Mouse (Mus musculus) left cerebral cortex, postnatal 36 days (tissue): ENCODE data around the gene Fntb. TPM values are rescaled to one million over a fixed set of nuclear protein-coding genes. Genes with fewer than 3 reads are reported as not detected.

Source experiments
- DNase-seq, 2 experiments: peaks; one replicate each; pipeline ENCODE4 v3.0.0; 2021 to 2022; ENCODE audit warnings: low spot score in 2 of 2, mixed read lengths in 1 of 2
- intact Hi-C: fragments of 180-260 bp; cut with DNase I; formaldehyde crosslinking; loops from one replicate; pipeline ENCODE4 v1.15.1; 2025
- total RNA-seq, 2 experiments: library from RNA; stranded (reverse); gene quantifications; 2 replicates each; pipeline ENCODE4 v1.2.3; 2021

Fntb gene
- total RNA-seq, 2 experiments from 2014 or later = 25.8 to 27.5 TPM

GRCm38 (mm10) chr12:76934438-76934837 is 169.0 kb downstream of the Fntb start:
- no peak for DNase-seq
- intact Hi-C loops = no loop called here

DNA sequence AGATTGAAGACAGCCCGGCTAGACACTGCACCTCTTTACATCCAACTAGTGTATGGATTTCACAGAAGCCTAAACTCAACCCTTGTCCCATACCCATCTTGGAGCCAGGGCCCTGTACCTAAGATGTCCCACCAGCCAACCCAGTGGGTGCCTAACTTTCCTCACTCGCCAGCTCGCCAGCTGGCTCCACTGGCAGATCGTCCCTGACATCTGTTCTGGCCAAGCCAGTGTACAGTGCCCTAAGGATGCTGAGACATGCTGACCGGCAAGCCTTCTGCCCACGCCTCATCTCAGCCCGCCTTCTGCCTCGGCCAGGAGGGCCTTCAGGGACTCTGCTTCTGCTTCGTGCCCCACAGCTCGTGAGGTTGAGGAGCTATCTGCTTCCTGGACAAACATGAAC is 170.8 kb downstream of the Fntb start:
- intact Hi-C loops = no loop called here
- no peak for DNase-seq

- intact Hi-C loops = no loop called here
- no peak for DNase-seq
Observed at GRCm38 (mm10) chr12:76938013-76938412, 172.6 kb downstream of the Fntb start.

DNA sequence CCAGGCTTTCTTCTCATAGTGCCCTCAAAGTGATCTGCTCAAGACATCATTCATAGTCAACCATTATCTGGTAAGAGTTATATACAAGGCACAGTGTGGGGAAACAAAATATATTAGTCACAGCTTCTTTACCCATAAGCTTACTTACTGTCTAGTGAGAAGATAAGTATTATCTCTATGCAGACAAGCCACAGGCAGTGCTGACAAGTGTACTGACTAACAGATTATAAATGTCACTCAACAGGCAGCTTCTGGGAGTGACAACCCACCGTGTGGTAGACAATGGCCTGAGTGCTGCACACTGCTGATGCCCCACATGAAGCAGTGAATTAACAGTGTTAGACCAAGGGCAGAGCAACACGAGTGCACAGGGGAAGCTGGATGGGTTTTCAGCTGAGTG is 176.1 kb downstream of the Fntb start:
- intact Hi-C loops = no loop called here
- no peak for DNase-seq

DNA sequence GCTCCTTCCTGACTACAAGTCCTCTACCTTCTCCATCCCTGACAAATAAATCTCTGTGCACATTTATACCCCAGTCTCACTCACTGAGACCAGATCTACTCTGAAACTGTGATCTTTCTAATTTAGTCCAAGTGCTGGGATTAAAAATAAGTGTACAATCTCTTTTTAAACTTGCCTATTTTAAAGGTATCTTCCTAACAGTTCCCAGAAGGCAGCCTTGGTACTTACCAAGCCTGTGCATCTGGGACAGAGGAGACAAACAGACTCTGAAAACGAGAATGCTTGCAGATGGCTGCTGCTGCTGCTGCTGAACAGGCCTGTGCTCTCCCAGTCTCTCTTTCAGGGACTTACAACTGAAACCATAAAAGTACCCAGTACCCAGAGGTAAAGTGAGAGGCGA is 177.1 kb downstream of the Fntb start:
- intact Hi-C loops = no loop called here
- DNase-seq = no peak

GRCm38 (mm10) chr12:76943046-76943445 is 177.7 kb downstream of the Fntb start:
- DNase-seq = no peak
- intact Hi-C loops = no loop called here

GRCm38 (mm10) chr12:76943466-76943865 is 178.1 kb downstream of the Fntb start:
- no peak for DNase-seq
- intact Hi-C loops = no loop called here

DNA sequence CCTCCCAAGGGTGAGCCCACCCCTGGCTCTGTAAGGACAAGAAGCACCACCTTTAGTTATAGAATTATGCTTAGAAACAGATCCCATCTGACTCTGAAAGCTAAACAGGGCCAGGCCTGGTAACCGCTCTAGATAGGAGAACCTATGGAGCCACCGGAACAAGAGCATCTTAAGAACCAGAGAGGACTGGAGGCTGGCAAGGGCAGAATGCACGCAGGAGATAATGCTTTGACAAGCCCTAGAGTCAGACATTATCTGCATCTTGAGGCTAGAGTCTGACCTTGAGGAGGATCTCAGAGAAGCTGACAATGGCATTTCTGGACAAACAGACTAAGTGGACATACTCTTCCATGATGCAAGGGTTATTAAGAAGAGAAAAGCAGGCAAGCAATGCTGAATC is 182.1 kb downstream of the Fntb start:
- no peak for DNase-seq
- intact Hi-C loops = loop anchor here (5.0 kb wide), 1 partner anchor 105 kb away; no protein-coding TSS in a partner anchor

DNA sequence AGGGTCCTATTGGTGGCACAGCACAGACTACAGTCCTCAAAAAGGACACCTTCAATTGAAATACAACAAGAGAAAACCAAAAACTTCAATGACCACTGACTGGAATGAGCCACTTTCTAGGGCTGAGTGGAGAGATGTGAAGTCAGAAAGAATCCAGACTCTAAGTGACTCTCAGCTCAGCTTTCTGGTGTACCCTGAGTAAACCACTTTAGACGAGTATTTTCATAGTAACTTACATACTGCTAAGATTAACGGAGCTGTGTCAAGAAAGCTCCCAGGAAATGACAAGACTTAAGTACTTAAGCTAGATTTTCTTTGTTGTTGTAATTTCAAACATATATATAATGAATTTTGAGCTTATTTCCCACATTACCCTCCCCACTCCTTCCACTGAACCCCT is 182.8 kb downstream of the Fntb start:
- no peak for DNase-seq
- intact Hi-C loops = loop anchor here (5.0 kb wide), 1 partner anchor 106 kb away; no protein-coding TSS in a partner anchor

DNA sequence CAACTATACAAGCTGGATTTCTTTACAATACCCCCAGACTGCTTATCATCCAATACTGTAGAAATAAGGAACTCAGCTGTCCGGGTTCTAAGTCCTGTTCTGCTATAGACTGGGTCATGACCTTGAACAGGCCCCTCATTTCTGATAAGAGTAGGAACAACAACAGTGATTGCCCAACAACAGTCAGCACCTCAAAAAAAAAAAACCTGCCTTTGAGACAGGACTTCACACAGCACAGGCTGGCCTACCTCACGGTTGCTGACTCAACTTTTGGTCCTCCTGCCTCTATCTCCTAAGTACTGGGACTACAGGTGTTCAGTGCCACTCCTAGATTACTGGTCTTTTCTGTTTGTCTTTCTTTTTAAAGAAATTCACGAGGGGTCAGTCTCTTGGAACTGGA is 183.4 kb downstream of the Fntb start:
- intact Hi-C loops = loop anchor here (5.0 kb wide), 1 partner anchor 106 kb away; no protein-coding TSS in a partner anchor

GRCm38 (mm10) chr12:76950330-76950729 is 184.9 kb downstream of the Fntb start:
- no peak for DNase-seq
- intact Hi-C loops = no loop called here

More for the DNA sequence above, 183.4 kb downstream of the Fntb start:
- DNase-seq = no peak

DNA sequence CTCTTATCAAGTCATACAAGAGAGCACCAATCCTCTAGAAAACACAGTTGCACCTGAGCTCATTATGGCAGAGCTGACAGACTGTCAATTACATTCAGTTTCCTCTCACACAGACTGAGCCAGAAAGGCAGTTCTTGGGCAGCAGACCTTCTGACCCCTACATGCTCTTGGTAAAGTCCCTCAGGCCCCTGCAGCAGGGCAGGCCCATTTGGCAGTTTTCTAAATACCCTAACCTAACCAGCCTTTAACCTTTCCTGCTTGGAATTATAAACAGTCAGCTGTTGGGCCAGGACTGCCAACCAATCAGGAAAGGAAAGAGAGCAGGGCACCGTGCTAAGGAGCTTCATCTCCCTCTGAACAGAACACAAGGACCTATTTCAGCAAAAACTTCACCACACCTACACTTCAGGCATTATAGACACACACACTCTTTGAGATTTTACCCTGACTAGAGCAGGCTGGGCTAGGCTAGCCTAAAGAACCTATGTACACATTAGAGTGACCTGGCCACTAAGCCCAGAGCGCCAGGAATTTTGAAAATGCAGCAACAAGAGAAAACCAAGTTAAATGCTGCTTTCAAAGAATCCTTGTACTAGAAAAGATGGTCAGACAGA is 188.5 kb downstream of the Fntb start:
- DNase-seq = no peak
- intact Hi-C loops = no loop called here

DNA sequence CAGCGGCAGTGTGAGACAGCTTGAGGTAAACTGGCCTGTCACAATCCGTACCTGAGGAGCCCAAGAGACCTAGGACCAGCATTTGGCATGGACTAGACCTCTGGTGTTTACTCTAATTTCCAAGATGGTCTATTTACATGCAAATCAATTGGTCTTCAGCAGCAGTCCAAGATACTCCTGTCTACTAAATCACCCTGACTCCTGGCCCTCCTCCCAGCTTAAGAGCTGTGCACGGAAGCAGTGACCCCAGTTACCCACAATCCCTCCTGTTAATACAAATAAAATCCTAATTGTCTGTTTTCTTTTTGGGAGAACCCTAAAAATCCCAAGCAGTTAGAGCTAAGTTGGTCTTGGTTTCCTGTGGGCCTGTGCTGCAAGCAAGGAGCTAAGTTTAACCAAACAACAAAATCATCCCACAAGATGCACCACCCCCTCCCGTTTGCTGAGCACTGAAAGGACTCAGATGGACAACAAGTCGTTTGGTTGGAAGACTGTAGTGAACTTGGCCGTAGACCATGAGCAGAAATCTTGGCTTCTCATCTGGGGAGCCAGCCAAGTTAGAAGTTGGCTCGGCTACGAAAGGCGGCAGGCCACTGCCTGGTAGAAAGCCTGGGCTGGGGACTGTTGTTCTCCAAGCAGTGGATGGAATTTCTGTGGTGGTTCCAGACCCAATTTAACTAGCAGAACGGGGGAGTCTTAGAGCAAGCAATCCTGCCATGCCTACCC is 189.5 kb downstream of the Fntb start:
- intact Hi-C loops = no loop called here

GRCm38 (mm10) chr12:76957688-76958087 is 192.3 kb downstream of the Fntb start:
- intact Hi-C loops = no loop called here
- no peak for DNase-seq

More for the DNA sequence above, 189.5 kb downstream of the Fntb start:
- peak; percentile 64 to 70 for DNase-seq

- DNase-seq = no peak
- intact Hi-C loops = no loop called here
Observed at GRCm38 (mm10) chr12:76961052-76961931, 195.9 kb downstream of the Fntb start.

GRCm38 (mm10) chr12:76961932-76962891 is 196.8 kb downstream of the Fntb start, which contains the start of gene Max:
Max (minus strand) TSS chr12:76962201.
- peak; percentile 99 to 100 for DNase-seq
- intact Hi-C loops = loop anchor here (1.0 kb wide), 1 partner anchor 125 kb away; no protein-coding TSS in a partner anchor

- intact Hi-C loops = no loop called here
- no peak for DNase-seq
Observed at GRCm38 (mm10) chr12:76965089-76965488, 199.7 kb downstream of the Fntb start.

DNA sequence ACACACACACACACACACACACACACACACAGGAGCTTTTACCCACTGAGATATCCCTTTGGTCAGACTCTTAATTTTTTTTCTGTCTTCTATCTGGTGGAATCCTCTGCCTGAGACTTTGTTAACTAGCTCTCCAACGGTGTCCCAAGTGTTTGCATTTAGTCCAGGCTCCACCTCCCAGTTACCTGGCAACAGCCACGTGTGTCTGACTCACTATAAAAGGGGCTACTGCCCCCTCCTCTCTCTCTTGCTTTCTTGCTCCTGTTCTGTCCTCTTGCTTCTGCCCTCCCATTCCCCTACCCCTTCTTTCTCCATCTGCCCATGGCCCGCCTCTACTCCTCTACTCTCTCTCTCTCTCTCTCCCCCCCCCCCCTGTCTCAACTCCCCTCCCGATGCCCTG is 200.5 kb downstream of the Fntb start:
- DNase-seq = no peak
- intact Hi-C loops = no loop called here
